8 mouse cellular contexts compared by ENCODE assay signal in genomic region chr4:109156481-109157261, GRCm38 (mm10). TPM values are rescaled to one million over a fixed set of nuclear protein-coding genes. Genes with fewer than 3 reads are reported as not detected.
DNase-seq lines count a peak whose midpoint lies in the region; ATAC-seq lines count a peak whose summit lies in the region.

No protein-coding gene starts in this region.

- no peak overlapping the region for H3K9ac ChIP-seq in embryonic facial prominence, embryonic 11.5 days (replicated peaks; ENCODE audit: low read length)
- H3K9ac ChIP-seq in heart, embryonic 14.5 days (ENCODE audit: low read length): peak overlapping the region; percentile 49
- H3K9ac ChIP-seq in lung, embryonic 15.5 days: no peak overlapping the region

- H3K4me1 ChIP-seq in embryonic facial prominence, embryonic 11.5 days (ENCODE audit: control insufficient read depth, insufficient read depth, low read length): no peaks in the 10 kb centered on the region
- peaks cover 10 to 14% of the 10 kb centered on the region in 2 experiments for H3K4me1 ChIP-seq in heart, embryonic 14.5 days (ENCODE audit: control insufficient read depth in 2 of 2, insufficient read depth in 2 of 2, low read length in 2 of 2)
- peaks cover 14% of the 10 kb centered on the region for H3K4me1 ChIP-seq in lung, embryonic 15.5 days

- no peak; the same call in 1 of the 2 replicates for ATAC-seq in embryonic facial prominence, embryonic 11.5 days (replicated peaks; ENCODE audit: insufficient number of reproducible peaks, low FRiP score, low TSS enrichment, low read depth)
- no peak for ATAC-seq in heart, embryonic 14.5 days (ENCODE audit: insufficient number of reproducible peaks, insufficient read depth, low FRiP score, low read depth)
- peak; percentile 42; the same call in 1 of the 2 replicates for ATAC-seq in lung, embryonic 15.5 days (ENCODE audit: borderline replicate concordance, extremely low read depth, low FRiP score, low TSS enrichment)

- no peak overlapping the region for H3K4me3 ChIP-seq in embryonic facial prominence, embryonic 11.5 days (ENCODE audit: low read depth, low read length)
- peak overlapping the region; percentile 31 for H3K4me3 ChIP-seq in heart, embryonic 14.5 days (ENCODE audit: control insufficient read depth in 1 of 2, insufficient read depth in 1 of 2, low read depth in 1 of 2, low read length in 2 of 2)
- peak overlapping the region; percentile 5; the same call in 1 of the 2 replicates for H3K4me3 ChIP-seq in lung, embryonic 15.5 days

- 32% methylated on average over 24 of the region's 24 CpGs for whole genome bisulfite sequencing in embryonic facial prominence, embryonic 11.5 days
- WGBS in heart, embryonic 14.5 days: 29% methylated on average over 24 of the region's 24 CpGs
- WGBS in lung, embryonic 15.5 days: 21% methylated on average over 24 of the region's 24 CpGs

- H3K36me3 ChIP-seq in embryonic facial prominence, embryonic 11.5 days (replicated peaks; ENCODE audit: control insufficient read depth, insufficient read depth, low read depth, low read length): no peaks in the 10 kb centered on the region
- 0 out of 2 replicates have a peak, but pooled peaks cover 4% of the 10 kb centered on the region for H3K36me3 ChIP-seq in heart, embryonic 14.5 days (ENCODE audit: control insufficient read depth, insufficient read depth, low read length)
- 0 out of 2 replicates have a peak, but pooled peaks cover 2% of the 10 kb centered on the region for H3K36me3 ChIP-seq in lung, embryonic 15.5 days

- no peaks in the 10 kb centered on the region for H3K9me3 ChIP-seq in embryonic facial prominence, embryonic 11.5 days (replicated peaks; ENCODE audit: control insufficient read depth, low read length)
- H3K9me3 ChIP-seq in heart, embryonic 14.5 days (ENCODE audit: control insufficient read depth, low read length): no peaks in the 10 kb centered on the region
- no peaks in the 10 kb centered on the region for H3K9me3 ChIP-seq in lung, embryonic 15.5 days

- H3K27me3 ChIP-seq in embryonic facial prominence, embryonic 11.5 days (ENCODE audit: control insufficient read depth, insufficient read depth, low read length): no peaks in the 10 kb centered on the region
- no peaks in the 10 kb centered on the region for H3K27me3 ChIP-seq in heart, embryonic 14.5 days (ENCODE audit: control insufficient read depth, insufficient read depth, low read length)
- no peaks in the 10 kb centered on the region for H3K27me3 ChIP-seq in lung, embryonic 15.5 days

- no peak overlapping the region for H3K27ac ChIP-seq in embryonic facial prominence, embryonic 11.5 days (replicated peaks; ENCODE audit: low read depth, low read length)
- H3K27ac ChIP-seq in heart, embryonic 14.5 days (replicated peaks in 1 of 2; ENCODE audit: control insufficient read depth in 1 of 2, insufficient read depth in 1 of 2, low read depth in 2 of 2, low read length in 2 of 2): peak overlapping the region; percentile 16 to 59; a peak in 2 of 4 replicates
- no peak overlapping the region for H3K27ac ChIP-seq in lung, embryonic 15.5 days

- 0 out of 2 replicates have a peak overlapping the region, but pooled peaks have one; percentile 5 for H3K4me2 ChIP-seq in embryonic facial prominence, embryonic 11.5 days (ENCODE audit: low read depth, low read length)
- H3K4me2 ChIP-seq in heart, embryonic 14.5 days (ENCODE audit: low read length): peak overlapping the region; percentile 67
- peak overlapping the region; percentile 41 for H3K4me2 ChIP-seq in lung, embryonic 15.5 days

- DNase-seq in layer of hippocampus, adult 11-12 months (ENCODE audit: low spot score): peak; percentile 36
- DNase-seq in layer of hippocampus, adult 9-10 months (ENCODE audit: low spot score): no peak
- peak; percentile 47 for DNase-seq in embryonic facial prominence, embryonic 11.5 days (ENCODE audit: low spot score)
- peak; percentile 20 to 49 for DNase-seq in kidney, postnatal 25 days
- peak; percentile 25 to 45 for DNase-seq in right cerebral cortex, postnatal 36 days (ENCODE audit: low spot score in 2 of 2)
- no peak for DNase-seq in embryo, embryonic 10 days (ENCODE audit: low spot score)

RNA-seq across cellular contexts. Expression of gene Osbpl9, which starts 45.4 kb away (rescaled TPM):
- polyA plus RNA-seq in embryonic facial prominence, embryonic 11.5 days (2014; fragmentation: Nextera tagmentation; extraction: Ambion mirVana): 80.7 and 81.0 TPM in 2 replicates
- 48.2 and 52.0 TPM in 2 replicates for polyA plus RNA-seq in heart, embryonic 14.5 days (2014; fragmentation: Nextera tagmentation; extraction: Ambion mirVana)
- polyA plus RNA-seq in lung, embryonic 15.5 days (2015; fragmentation: Nextera tagmentation; extraction: Ambion mirVana): 65.2 and 67.3 TPM in 2 replicates

Comparison
In these comparisons a context has a peak if more than half of its experiments do, and no peak if none do; other contexts are left out.
1. DNase-seq: peak in layer of hippocampus, adult 11-12 months (single experiment), embryonic facial prominence, embryonic 11.5 days (single experiment), kidney, postnatal 25 days (2 of 2) and right cerebral cortex, postnatal 36 days (2 of 2); none in layer of hippocampus, adult 9-10 months (single experiment) and embryo, embryonic 10 days (single experiment).
2. H3K27ac ChIP-seq: peak in heart, embryonic 14.5 days (2 of 2); none in embryonic facial prominence, embryonic 11.5 days (single experiment) and lung, embryonic 15.5 days (single experiment).
3. H3K4me2 ChIP-seq: peak in every context shown above with its lines; median percentile 67 in heart, embryonic 14.5 days; 41 in lung, embryonic 15.5 days; 5 in embryonic facial prominence, embryonic 11.5 days.